Mouse (Mus musculus): Measurements from ENCODE around the gene Srsf2.
"Not testable (repeated sequence)": the region's sequence is repeated elsewhere in the genome, so short reads cannot be mapped to it uniquely, and the experiment has no call there.

Srsf2 gene

GRCm38 (mm10) chr11:116834954-116835353 is 17.9 kb downstream of the Srsf2 start:
- no peak for DNase-seq (ENCODE audit: low read depth in 1 of 2, low spot score in 2 of 2)

- DNase-seq (ENCODE audit: low read depth in 1 of 2, low spot score in 2 of 2), result no peak
Observed at GRCm38 (mm10) chr11:116832172-116832685, 20.7 kb downstream of the Srsf2 start.

GRCm38 (mm10) chr11:116827534-116828165 is 25.2 kb downstream of the Srsf2 start, which contains the start of gene Mxra7:
TSS of gene Mxra7 (minus strand) at chr11:116828046.
- peak in 1 of 2 experiments; percentile 41 for DNase-seq (ENCODE audit: low read depth in 1 of 2, low spot score in 2 of 2)

- DNase-seq (ENCODE audit: low read depth in 1 of 2, low spot score in 2 of 2), result no peak
Observed at GRCm38 (mm10) chr11:116826550-116827504, 26.1 kb downstream of the Srsf2 start.

- no peak for DNase-seq (ENCODE audit: low read depth in 1 of 2, low spot score in 2 of 2)
Observed at GRCm38 (mm10) chr11:116825230-116825629, 27.7 kb downstream of the Srsf2 start.

- DNase-seq (ENCODE audit: low read depth in 1 of 2, low spot score in 2 of 2), result not testable (repeated sequence)
Observed at GRCm38 (mm10) chr11:116823885-116824284, 29.0 kb downstream of the Srsf2 start.

GRCm38 (mm10) chr11:116823255-116823654 is 29.6 kb downstream of the Srsf2 start:
- no peak for DNase-seq (ENCODE audit: low read depth in 1 of 2, low spot score in 2 of 2)

GRCm38 (mm10) chr11:116822626-116823025 is 30.3 kb downstream of the Srsf2 start:
- no peak for DNase-seq (ENCODE audit: low read depth in 1 of 2, low spot score in 2 of 2)

GRCm38 (mm10) chr11:116822215-116822614 is 30.7 kb downstream of the Srsf2 start:
- no peak for DNase-seq (ENCODE audit: low read depth in 1 of 2, low spot score in 2 of 2)

GRCm38 (mm10) chr11:116821057-116821940 is 31.6 kb downstream of the Srsf2 start:
- no peak for DNase-seq (ENCODE audit: low read depth in 1 of 2, low spot score in 2 of 2)

- no peak for DNase-seq (ENCODE audit: low read depth in 1 of 2, low spot score in 2 of 2)
Observed at GRCm38 (mm10) chr11:116819932-116820593, 32.8 kb downstream of the Srsf2 start.

GRCm38 (mm10) chr11:116818722-116819121 is 34.2 kb downstream of the Srsf2 start:
- DNase-seq (ENCODE audit: low read depth in 1 of 2, low spot score in 2 of 2), result no peak

GRCm38 (mm10) chr11:116817567-116817966 is 35.3 kb downstream of the Srsf2 start:
- DNase-seq (ENCODE audit: low read depth in 1 of 2, low spot score in 2 of 2), result no peak

GRCm38 (mm10) chr11:116816769-116817168 is 36.1 kb downstream of the Srsf2 start:
- no peak for DNase-seq (ENCODE audit: low read depth in 1 of 2, low spot score in 2 of 2)

GRCm38 (mm10) chr11:116814884-116815415 is 37.9 kb downstream of the Srsf2 start:
- DNase-seq (ENCODE audit: low read depth in 1 of 2, low spot score in 2 of 2), result no peak

GRCm38 (mm10) chr11:116814076-116814883 is 38.6 kb downstream of the Srsf2 start:
- peak in 1 of 2 experiments; percentile 28 for DNase-seq (ENCODE audit: low read depth in 1 of 2, low spot score in 2 of 2)

- DNase-seq (ENCODE audit: low read depth in 1 of 2, low spot score in 2 of 2), result no peak
Observed at GRCm38 (mm10) chr11:116813610-116814009, 39.3 kb downstream of the Srsf2 start.

- no peak for DNase-seq (ENCODE audit: low read depth in 1 of 2, low spot score in 2 of 2)
Observed at GRCm38 (mm10) chr11:116812793-116813529, 39.9 kb downstream of the Srsf2 start.

Measured in monocyte, adult 2 months (primary cell).